Mouse (Mus musculus): ENCODE measurements at regions not wholly inside any gene's neighbourhood (a gene's known extent, or its start where the extent isn't known, plus 50 kb on each side); places are given as distances from the start of the nearest gene placed in this dataset.

DNA sequence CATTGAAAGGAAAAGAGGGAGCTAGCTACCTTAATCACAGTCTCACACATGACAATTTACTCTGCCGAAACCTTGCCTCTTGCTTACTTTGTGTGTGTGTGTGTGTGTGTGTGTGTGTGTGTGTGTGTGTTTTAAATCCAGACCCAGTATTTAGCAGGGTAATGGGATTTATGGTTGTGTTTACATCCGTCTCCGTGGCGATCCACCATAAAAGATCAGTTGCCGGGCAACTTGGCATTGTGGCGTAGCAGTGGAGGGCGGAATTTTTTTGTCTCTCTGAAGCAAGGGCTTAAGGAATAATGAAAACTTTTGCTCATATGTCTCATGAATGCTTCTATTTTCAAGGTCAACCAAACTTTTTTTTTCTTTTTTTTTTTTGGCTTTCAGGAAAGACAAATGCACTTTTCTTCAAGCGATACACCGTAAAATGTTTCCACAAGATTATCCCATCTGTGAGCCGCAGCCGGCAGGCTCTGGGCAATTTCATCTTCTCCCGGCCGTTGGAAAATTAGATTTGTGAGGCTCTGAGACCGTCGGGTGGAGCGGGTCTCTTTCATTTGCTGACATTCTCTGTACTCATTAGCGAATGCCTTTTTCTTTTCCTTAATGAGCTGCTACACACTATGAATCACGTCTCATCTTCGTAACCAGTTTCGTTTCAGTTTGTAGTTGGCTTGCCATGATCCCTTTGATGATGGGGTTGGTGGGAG, 53.9 kb upstream of the Ptch1 start:
- ATAC-seq (replicated peaks; ENCODE audit: insufficient number of reproducible peaks, low FRiP score, low TSS enrichment, poor library complexity, severe bottlenecking): no peak

DNA sequence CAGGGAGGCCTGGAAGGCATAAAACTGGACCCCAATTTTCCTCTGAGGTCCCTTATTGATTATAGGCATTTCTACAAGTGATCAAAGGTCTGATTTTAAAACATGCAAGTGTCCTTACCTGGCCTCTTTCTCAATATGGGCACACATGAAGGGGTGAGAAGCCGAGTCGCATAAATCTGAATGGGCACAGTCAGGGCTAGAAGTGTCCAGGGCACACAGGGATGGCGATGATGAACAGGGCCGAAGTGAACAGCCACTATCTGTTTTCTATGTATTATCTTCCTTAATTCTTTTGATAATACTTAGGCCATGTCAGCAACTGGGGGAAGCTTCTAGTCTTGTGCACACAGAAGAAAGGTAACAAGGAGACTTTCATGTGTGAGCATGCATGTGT, 54.5 kb upstream of the Ptch1 start:
- no peak for ATAC-seq (replicated peaks; ENCODE audit: insufficient number of reproducible peaks, low FRiP score, low TSS enrichment, poor library complexity, severe bottlenecking)

DNA sequence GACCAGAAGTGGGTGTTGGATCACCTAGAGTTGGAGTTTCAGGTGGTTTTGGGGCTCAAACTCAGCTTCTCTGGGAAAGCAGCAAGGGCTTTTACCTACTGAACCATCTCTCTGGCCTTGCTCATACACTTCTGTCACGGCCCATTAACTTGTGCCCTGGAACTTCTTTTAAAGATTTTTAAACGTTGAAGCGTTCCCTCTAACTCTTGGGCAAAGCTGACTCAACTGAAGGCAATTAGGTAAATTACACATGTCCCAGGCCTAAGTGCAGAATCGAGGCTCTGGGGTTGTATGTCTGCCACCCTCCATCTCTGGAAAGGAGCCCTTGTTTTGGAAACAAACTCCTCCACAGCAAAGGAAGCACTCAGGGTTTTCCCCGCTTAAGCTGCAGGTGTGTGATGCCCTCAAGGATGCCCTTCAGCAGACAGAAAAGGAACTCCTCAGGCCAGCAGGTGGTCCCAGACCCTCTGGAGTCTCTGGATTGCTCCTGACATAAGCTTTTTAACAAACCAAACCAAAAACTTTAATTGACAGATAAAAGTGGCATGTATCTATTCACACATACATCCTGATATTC, 58.5 kb upstream of the Ptch1 start:
- ATAC-seq (replicated peaks; ENCODE audit: insufficient number of reproducible peaks, low FRiP score, low TSS enrichment, poor library complexity, severe bottlenecking): no peak

DNA sequence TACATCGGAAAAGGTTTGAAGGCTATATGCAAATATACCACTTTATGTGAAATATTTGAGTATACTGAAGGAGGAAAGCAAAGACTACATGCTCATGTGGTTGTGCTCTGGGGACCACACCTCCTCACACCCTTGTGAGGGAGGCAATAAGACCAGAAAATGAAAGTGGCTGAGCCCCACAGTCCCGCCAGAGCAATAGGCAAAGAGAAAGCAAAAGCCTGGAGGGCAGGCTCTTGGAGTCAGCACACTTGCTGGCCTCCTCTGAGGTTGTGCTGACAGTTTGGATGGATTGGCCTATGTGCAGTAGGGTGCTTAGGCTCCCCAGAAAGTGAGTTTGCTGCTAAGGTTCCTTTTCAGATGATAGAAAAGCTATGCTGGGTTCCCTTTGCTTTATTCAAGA, 60.9 kb upstream of the Ptch1 start:
- no peak for ATAC-seq (replicated peaks; ENCODE audit: insufficient number of reproducible peaks, low FRiP score, low TSS enrichment, poor library complexity, severe bottlenecking)

DNA sequence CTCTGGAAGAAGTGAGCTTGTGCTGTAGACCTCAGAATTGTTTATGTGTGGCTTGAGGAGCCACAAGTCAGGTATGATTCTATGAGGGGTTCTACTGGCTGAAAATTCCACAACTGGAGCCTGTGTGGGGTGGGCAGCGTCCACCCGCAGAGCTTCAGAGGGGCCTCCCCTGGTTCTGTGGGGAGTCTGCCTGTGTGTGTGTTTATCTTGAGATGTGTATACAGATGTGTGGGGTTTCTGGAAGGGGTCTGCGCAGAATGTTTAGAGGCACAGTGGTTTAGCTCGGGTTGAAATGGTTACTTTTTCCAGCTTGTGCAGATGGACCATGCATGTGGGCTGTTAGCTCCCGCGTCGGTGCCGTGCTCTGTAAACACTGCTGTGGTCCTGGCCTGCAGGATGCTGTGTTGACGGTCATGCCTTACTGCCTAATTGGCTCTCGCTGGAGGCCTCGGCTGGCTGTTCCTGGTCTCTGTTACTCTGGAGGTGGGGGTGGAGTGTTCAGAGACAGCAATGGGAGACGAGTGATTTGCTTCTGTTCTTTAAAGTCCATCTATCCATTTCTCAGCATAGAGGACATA, 68.3 kb upstream of the Ptch1 start:
- ATAC-seq (replicated peaks; ENCODE audit: insufficient number of reproducible peaks, low FRiP score, low TSS enrichment, poor library complexity, severe bottlenecking): no peak

DNA sequence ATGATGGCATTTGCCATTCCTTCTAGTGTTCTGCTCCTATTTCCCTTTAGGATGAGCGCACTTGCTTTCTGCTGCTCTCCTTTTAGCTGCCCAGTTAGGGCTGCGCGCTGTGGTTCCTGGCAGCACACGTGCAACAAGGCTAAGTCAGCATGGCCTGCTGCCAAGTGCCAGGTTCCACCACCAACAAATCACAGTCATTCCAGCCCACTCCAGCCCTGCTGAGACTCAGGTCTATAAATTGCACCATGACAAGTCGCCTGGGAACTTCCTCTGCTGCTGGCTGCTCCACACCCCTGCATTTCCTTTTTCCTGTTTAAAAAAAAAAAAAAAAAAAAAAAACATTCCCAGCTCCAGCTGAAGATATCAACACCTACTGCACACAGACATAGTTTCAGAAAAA, 69.2 kb upstream of the Ptch1 start:
- ATAC-seq (replicated peaks; ENCODE audit: insufficient number of reproducible peaks, low FRiP score, low TSS enrichment, poor library complexity, severe bottlenecking): no peak

DNA sequence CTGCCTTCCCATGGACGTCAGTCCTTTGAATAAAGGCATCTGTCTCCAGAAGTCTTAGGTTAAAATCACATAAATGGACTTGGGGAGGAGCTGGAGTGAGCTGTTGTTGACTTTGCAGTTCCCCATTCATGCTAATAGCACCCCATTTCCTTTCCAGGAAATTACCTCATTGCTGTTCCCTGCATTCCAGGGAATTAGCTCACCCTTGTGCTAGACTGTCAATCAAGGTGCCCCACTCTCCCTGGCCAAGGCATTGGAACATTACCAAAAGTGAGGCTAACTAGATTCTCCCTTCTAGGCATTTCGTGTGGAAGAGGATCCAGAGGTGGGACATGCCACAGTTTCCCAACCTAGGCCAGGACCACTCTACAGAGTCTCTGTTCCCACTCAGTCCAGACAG, 70.0 kb upstream of the Ptch1 start:
- no peak for ATAC-seq (replicated peaks; ENCODE audit: insufficient number of reproducible peaks, low FRiP score, low TSS enrichment, poor library complexity, severe bottlenecking)

DNA sequence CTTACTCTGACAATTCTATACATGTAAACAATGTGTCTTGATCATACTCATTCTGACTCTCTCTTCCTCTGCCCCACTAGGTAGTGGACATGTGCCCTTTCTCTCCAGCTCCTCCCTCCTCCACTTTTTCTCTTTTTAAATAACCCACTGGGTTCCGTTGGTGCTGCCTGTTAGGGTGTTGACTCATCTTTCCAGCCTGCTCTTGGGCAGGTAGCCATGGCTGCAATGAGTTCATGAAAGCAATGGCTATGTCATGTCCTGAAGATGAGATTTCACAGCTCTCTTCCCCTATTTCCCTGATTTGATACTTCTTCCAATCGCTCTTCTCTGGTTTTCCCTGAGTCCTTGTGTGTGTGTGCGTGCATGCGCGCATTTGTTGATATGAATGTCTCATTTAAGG, 70.9 kb upstream of the Ptch1 start:
- ATAC-seq (replicated peaks; ENCODE audit: insufficient number of reproducible peaks, low FRiP score, low TSS enrichment, poor library complexity, severe bottlenecking): no peak

DNA sequence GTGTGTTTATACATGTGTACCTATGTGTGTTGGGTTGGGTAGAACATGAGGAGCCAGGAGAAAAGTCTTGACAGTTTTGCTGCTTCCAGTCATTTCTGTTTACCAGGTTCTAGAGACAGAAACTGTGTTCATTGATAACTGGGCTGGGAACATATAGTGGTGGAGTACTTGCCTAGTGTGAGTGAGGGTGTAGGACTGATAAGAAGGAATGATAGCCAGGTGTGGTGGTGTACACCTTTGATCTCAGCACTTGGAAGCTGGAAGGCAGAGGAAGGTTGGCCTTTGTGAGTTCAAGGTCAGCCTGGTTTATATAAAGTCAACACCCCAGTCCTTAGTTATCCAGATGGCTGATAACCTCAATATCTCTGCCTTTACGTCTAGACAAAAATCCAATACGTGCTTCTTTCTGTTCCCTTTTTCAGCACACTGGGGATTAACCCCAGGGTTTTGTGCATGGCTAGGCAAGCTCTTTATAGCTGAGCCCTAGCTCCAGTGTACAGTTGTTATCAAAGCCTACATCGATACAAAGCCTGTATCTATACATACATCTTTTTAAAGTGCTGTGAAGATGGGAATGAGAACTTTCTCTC, 75.8 kb upstream of the Ptch1 start:
- no peak for ATAC-seq (replicated peaks; ENCODE audit: insufficient number of reproducible peaks, low FRiP score, low TSS enrichment, poor library complexity, severe bottlenecking)

DNA sequence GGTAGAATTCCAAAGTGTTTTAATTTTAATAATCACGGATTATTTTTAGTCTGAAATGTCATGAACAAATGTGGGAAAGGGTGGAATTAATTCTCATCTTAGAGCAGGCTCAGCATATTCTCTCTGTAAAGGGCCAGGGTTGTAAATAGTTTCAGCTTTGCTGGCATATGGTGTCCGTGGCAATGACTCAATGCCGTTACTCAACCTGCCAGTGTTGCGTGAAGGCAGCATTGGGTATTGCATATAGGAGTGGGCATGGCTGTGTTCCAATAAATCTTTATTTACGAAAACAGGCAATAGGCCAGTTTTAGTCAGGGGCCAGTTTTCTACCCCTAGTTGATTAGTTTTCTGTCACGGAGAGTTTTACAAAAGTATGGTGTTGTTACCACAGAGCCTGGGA, 81.1 kb upstream of the Ptch1 start:
- ATAC-seq (replicated peaks; ENCODE audit: insufficient number of reproducible peaks, low FRiP score, low TSS enrichment, poor library complexity, severe bottlenecking): no peak

DNA sequence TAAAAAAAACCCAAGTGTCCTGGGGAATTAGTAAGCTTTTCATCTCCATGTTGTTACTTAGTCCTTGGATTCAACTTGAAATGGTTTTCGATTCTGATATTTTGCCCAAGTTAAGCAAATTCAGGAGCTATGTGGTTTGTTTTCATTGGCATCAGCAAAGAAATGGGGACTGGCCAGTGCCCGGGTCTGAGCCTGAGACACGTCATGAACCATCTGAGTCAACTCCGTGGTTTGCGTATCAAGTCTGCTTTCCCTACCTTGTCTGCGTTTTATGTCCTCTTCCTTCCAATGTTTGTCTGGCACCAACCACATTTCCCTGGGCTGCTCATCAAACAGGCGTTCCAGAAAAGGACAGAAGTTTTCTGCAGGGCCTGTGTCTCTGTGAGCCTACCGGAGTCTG, 83.7 kb upstream of the Ptch1 start:
- ATAC-seq (replicated peaks; ENCODE audit: insufficient number of reproducible peaks, low FRiP score, low TSS enrichment, poor library complexity, severe bottlenecking): no peak

DNA sequence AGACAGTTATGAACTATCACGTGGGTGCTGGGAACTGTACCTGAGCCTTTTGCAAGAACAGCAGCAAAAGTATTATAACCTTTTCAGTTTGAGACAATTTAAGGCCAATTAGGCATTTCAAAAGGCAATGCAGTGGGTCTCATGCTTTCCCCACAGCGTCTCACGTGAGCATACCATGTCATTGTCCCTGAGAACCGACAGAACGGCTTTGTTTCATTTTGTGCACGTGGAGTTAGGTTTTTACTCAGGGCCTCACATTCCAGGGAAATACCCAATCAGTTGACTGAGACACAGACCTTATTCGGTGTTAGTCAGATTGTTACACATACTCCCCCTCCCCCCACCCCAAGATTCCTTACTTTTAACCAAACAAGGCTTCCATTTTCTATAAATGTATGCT, 86.0 kb upstream of the Ptch1 start:
- no peak for ATAC-seq (replicated peaks; ENCODE audit: insufficient number of reproducible peaks, low FRiP score, low TSS enrichment, poor library complexity, severe bottlenecking)

DNA sequence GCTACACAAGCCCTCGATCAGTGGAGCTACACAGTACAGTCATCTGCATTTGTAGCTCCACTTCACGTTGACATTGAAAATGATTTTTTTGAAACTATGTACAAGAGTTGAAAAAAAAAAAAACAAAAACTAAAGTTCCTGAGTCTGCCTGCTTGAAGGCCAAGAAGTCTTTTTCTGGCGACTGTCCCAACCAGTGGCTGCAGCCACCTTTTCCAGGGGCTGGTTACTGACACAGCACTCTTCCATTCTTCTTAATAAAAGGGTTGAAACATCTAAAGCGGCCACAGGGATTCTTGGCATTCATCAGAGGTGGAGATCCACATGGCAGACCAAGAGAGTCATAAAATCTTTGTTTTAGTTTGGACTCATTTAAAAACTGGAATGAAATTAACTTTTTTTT, 87.0 kb upstream of the Ptch1 start:
- ATAC-seq (replicated peaks; ENCODE audit: insufficient number of reproducible peaks, low FRiP score, low TSS enrichment, poor library complexity, severe bottlenecking): no peak

DNA sequence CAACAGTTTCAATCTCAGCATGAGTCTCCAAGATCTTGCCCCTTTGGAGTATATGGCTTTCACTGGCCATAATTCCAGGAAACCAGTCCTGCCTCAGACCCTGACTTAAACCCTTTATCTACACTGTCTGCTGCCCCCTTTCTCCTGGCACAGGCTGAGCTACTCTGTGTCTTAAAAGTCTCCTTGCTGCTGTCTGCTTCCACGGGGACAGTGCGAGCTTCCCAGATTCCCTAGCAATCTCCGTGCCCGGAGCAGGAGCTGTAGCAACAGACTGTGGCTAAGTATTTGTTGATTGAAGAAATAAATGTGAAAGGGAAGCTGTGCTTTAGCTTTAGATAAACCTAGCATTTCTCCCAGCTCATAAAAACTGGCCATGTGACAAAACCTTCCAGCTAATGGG, 95.2 kb upstream of the Ptch1 start:
- no peak for ATAC-seq (replicated peaks; ENCODE audit: insufficient number of reproducible peaks, low FRiP score, low TSS enrichment, poor library complexity, severe bottlenecking)

DNA sequence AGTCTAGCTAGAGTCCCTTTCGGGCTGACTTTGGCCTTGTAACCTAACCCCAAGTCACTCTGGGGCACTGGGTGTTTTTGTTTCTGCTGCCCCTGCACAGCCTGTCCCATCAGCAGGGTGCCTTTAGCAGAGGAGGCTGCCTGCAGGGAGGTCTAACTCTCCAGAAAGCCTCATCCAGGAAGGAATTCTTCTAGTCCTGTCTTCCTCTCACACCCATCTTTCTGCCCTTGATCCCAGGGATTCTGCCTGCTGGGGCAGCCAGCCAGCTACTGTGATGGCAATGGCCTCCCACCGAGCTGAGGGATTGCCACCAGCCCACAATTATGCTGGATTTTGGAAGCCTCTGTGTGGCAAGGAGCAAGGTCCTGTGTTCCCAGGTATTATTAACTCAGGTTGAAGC, 95.6 kb upstream of the Ptch1 start:
- ATAC-seq (replicated peaks; ENCODE audit: insufficient number of reproducible peaks, low FRiP score, low TSS enrichment, poor library complexity, severe bottlenecking): no peak

DNA sequence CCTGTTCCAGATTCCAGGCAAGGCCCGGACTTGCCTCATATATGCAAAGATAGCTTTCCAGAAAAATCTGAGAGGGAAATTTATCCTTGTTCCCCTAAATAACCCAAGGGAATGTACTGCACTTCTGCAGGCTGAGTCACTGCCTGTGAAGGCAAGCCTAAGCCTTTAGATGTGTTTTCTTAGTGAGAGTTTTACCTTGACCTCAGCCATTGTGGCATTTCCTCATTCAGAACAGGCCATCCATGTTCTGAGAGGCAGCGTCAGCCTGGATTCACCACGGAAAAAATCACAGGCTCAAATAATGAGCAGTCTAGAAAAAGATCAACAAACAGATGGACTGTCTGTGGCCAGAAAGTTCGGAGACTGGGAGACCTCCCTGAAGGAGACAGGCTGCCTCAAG, 99.0 kb upstream of the Ptch1 start:
- ATAC-seq (replicated peaks; ENCODE audit: insufficient number of reproducible peaks, low FRiP score, low TSS enrichment, poor library complexity, severe bottlenecking): no peak

DNA sequence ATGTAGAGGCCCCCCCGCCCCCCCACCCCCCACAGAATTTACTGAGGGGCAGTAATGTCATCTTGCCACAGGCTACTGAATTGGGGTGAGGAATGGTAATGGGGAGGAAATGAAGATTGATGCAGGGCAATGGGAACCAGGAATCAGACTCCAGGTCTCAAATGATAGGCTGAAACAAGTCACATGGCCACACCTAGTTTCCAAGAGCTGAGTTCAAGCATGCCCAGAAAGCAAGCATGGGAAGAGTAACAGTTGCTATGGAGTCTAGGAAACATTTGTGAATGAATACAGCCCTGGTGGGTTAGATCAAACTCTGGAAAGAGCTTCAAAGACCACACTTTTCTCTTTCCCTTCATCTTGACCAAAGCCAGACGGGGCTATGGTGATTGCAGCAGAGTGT, 104.3 kb upstream of the Ptch1 start:
- ATAC-seq (replicated peaks; ENCODE audit: insufficient number of reproducible peaks, low FRiP score, low TSS enrichment, poor library complexity, severe bottlenecking): no peak

DNA sequence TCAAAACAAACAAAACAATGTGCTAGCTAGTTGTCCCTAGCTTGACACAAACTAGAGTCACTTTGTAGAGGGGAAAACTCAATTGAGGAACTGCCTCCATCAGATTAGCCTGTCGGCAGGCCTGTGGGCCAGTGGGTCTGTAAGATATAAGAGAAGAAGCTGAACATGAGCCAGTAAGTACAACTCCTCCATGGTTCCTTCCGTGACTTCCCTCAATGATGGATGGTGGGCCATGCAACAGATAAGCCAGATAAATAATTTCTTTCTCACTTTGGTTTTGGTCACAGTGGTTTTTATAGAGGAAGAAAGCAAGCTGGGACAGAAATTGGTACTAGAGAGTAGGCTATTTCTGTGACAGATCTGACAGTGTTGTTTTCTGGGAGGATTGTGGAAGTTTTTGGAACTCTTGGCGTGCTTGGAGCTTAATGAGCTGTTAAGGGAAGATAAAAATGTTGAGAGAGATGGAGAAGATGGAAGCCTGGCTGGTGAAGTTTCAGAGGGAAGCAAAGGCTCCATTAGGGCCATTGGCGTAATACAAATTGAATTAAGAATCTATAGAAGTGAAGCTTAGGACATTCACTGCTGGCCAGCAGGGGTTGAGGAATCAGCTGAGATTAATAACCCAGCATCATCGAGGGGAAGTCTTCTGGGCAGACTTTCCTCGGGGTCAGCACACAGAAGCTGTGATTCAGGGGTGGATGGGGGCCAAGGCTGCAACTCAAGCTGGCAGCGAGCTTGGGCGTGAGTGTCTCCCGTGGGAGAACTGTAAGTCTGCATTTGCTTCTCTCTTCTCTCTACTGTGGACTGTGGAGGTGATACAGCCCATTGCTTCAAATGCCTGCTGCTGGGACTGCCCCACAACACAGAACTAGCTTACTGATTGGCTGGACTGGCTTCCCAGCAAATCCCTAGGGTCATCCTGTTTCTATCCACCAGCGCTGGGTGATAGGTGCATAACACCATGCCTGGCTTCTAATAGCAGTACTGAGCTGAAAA, 105.2 kb upstream of the Ptch1 start:
- ATAC-seq (replicated peaks; ENCODE audit: insufficient number of reproducible peaks, low FRiP score, low TSS enrichment, poor library complexity, severe bottlenecking): no peak

DNA sequence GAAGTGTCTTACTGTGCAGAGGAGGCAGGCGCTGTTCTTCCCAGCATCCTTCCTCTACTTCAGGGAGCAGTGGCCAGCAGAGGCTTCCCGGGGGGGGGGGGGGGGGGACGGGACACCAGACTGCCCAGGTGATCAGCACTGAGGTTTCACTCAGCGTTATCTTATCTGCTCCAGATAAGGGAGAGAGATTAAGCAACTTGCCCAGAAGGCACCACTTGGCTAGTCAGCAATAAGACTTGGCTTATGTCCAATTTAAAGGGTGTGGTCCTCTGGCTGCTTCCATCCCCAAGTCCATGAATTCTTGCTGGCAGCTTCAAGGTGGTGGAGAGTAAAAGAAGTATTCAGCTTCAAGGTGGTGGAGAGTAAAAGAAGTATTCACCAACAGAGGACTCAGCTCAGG, 108.9 kb upstream of the Ptch1 start:
- no peak for ATAC-seq (replicated peaks; ENCODE audit: insufficient number of reproducible peaks, low FRiP score, low TSS enrichment, poor library complexity, severe bottlenecking)

Measured in monocyte, adult 5-6 weeks (primary cell).